Mouse (Mus musculus): ENCODE measurements around the gene Gm3239.
"Not testable (repeated sequence)": the region's sequence is repeated elsewhere in the genome, so short reads cannot be mapped to it uniquely, and the experiment has no call there.

Gene Gm3239

GRCm38 (mm10) chr14:4663892-4664291 lies at the start of gene Gm3239:
Gene Gm3239 (plus strand): TSS chr14:4664192.
- not testable (repeated sequence) for DNase-seq (ENCODE audit: low read depth, low spot score)

DNA sequence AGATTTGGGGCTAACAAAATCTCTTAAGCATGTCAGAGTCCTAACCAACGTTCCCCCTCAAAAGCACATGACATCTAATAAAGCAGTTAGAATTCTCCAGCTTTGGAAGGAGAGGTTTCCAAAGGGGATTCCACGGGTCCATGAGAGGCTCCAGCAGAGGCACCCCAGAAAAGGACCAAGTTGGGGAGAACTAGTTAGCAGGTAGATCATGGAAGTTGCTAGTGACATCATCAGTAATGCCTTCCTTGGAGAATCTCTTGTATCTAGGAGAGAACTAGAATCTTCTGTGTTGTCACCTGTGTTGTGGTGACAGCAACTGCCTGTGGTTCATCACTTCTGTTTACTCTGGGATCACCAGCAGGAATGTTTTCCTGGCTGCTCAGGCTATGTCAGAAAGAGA lies 31.9 kb upstream of the Gm3239 start, which contains the start of gene Gm8159:
Gene Gm8159 (plus strand): TSS at position 301 of the 400 bp plus-strand sequence.
- not testable (repeated sequence) for DNase-seq (ENCODE audit: low read depth, low spot score)

- not testable (repeated sequence) for DNase-seq (ENCODE audit: low read depth, low spot score)
These were observed 14.7 kb upstream of the Gm3239 start for GRCm38 (mm10) chr14:4649309-4649708.

DNA sequence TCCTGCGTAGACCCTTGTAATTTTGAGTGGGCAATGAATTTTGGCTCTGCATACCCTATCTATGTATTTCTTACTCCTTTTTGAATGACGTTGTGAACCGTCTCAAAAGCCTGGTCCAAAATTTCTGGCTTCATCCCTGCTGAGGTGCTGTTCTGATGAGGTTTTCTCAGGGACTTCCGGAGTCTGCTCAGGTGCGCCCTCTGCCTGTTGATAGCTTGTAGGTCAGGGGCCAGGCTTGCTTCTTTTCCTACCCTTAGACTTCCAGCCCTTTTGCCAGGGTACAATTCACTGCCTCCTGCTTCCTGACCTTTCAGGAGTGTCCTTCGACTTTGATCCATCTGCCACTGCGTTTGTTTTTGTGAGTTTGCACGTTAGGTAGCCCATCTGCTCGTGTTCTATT lies 13.7 kb upstream of the Gm3239 start:
- DNase-seq (ENCODE audit: low read depth, low spot score) = not testable (repeated sequence)

DNA sequence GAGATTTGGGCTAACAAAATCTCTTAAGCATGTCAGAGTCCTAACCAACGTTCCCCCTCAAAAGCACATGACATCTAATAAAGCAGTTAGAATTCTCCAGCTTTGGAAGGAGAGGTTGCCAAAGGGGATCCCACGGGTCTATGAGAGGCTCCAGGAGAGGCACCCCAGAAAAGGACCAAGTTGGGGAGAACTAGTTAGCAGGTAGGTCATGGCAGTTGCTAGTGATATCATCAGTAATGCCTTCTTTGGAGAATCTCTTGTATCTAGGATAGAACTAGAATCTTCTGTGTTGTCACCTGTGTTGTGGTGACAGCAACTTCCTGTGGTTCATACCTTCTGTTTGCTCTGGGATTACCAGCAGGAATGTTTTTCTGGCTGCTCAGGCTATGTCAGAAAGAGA lies 44.9 kb downstream of the Gm3239 start, which contains the start of gene Gm7876:
Gene Gm7876 (plus strand): TSS at position 301 of the 400 bp plus-strand sequence.
- not testable (repeated sequence) for DNase-seq (ENCODE audit: low read depth, low spot score)
